Mouse (Mus musculus) erythroblast, embryonic 14.5 days (primary cell): Measurements from ENCODE around the gene Vps11.

ENCODE experiments used
- GATA1 ChIP-seq: IDR thresholded peaks from 2 replicates; pipeline ENCODE4 v1.6.1; 2012; ENCODE audit warnings: low read length, inconsistent platforms, mixed read lengths
- TAL1 ChIP-seq: IDR thresholded peaks from 3 replicates; pipeline ENCODE4 v1.6.1; 2012; ENCODE audit warnings: low read length, inconsistent platforms, mixed read lengths

DNA sequence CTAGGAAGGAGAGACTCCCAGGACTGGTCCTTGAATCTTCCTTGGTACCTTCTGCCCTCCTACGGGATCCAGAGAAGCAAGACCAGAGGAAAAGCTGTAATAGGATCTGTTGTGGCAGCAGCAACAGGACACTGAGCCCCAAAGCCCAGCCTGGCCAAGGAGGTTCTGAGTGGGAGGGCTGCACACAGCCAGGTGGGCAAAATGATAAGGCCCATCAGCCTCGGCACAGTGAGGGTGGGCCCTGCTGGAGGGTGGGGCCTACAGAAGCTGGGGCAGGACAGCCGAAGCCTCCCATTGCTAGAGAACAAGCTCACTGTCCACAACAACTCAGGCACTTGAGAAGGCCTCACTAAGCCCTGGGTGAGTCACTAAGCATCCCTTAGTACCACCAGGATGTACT is 19.3 kb downstream of the Vps11 start:
- TF ChIP-seq TAL1 (peak; percentile 97), GATA1 (peak; percentile 86)
